In the genomic region with DNA sequence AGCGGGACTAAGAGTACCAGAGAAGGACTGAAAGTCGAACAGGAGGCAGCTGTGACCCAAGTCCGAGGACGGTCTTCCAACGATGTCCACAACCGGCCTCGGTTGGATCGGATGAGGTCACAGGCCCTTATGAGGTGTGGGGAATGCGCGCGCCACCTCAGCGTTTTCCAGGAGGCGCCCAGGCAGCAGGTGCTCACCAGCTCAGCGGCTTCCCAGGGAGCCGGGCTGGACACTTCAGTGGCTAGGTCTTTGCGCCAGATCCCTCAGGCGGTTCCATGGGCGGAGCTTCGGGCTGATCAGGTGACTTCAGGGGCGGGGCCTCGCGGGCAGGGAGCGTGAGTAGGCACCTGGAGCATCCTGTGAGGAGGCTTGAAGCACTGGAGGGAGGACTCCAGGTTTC, we compare ENCODE assay signal across 11 mouse cellular contexts. TPM values are rescaled to one million over a fixed set of nuclear protein-coding genes. Genes with fewer than 3 reads are reported as not detected.
DNase-seq lines count a peak whose midpoint lies in the region; ATAC-seq and TF ChIP-seq lines count a peak whose summit lies in the region.
"Had no signal": no experiment of that assay in that cellular context is flagged by ENCODE, and none has a peak within 500 bp of the region (broad histone marks: within the 10 kb centered on the region; RNA-seq: fewer than 3 reads in every experiment).

A gene (plus strand): TSS at position 160 of the 400 bp plus-strand sequence.

- ATAC-seq in heart, embryonic 15.5 days (replicated peaks; ENCODE audit: insufficient number of reproducible peaks, insufficient read depth, low FRiP score, low read depth): no peak
- no peak for ATAC-seq in embryonic facial prominence, embryonic 14.5 days (ENCODE audit: low read depth)
- ATAC-seq in intestine, postnatal 0 days: no peak

- no peak within 1 kb of the TSS for H3K4me3 ChIP-seq in heart, embryonic 15.5 days
- H3K4me3 ChIP-seq in embryonic facial prominence, embryonic 14.5 days (ENCODE audit: low read depth, low read length): no peak within 1 kb of the TSS
- no peak within 1 kb of the TSS for H3K4me3 ChIP-seq in intestine, postnatal 0 days (ENCODE audit: low read depth, low read length)

- WGBS in heart, embryonic 15.5 days: 23% methylated on average over 23 of the region's 23 CpGs
- WGBS in embryonic facial prominence, embryonic 14.5 days: 43% methylated on average over 23 of the region's 23 CpGs
- 22% methylated on average over 23 of the region's 23 CpGs for WGBS in intestine, postnatal 0 days

- no peak within 1 kb of the TSS for H3K27ac ChIP-seq in heart, embryonic 15.5 days
- no peak within 1 kb of the TSS for H3K27ac ChIP-seq in embryonic facial prominence, embryonic 14.5 days (replicated peaks; ENCODE audit: low read depth, low read length)
- H3K27ac ChIP-seq in intestine, postnatal 0 days (ENCODE audit: low read depth, low read length): no peak within 1 kb of the TSS

- no peak for DNase-seq in heart, postnatal 10 days
- DNase-seq in embryonic facial prominence, embryonic 14.5 days (ENCODE audit: low spot score): no peak
- peak; percentile 55 to 65 for DNase-seq in lung, postnatal 4 days
- DNase-seq in ovary, postnatal 14 days (ENCODE audit: low spot score): no peak
- no peak for DNase-seq in frontal cortex, postnatal 25 days (ENCODE audit: low spot score in 2 of 2)
- no peak for DNase-seq in thymus, postnatal 36 days

- H3K4me1 ChIP-seq in heart, embryonic 15.5 days (replicated peaks): no peaks in the 10 kb centered on the region; the same call in 1 of the 2 replicates
- 0 out of 2 replicates have a peak, but pooled peaks cover 3% of the 10 kb centered on the region for H3K4me1 ChIP-seq in embryonic facial prominence, embryonic 14.5 days (ENCODE audit: control insufficient read depth, insufficient read depth, low read length)
- no peaks in the 10 kb centered on the region for H3K4me1 ChIP-seq in intestine, postnatal 0 days (replicated peaks; ENCODE audit: control insufficient read depth, insufficient read depth, low read length)

- intact Hi-C loops in heart, postnatal 10 days (cut with DNase I): no loop called here

- H3K9ac ChIP-seq in heart, embryonic 15.5 days: no peak within 1 kb of the TSS
- no peak within 1 kb of the TSS for H3K9ac ChIP-seq in embryonic facial prominence, embryonic 14.5 days (ENCODE audit: low read depth, low read length)
- H3K9ac ChIP-seq in intestine, postnatal 0 days (ENCODE audit: low read depth, low read length): no peak within 1 kb of the TSS

- TF ChIP-seq CTCF in intestine, postnatal 0 days (IDR thresholded peaks at IDR 0.05; ENCODE audit: low read depth): no peak

- H3K36me3 ChIP-seq in heart, embryonic 15.5 days: no peaks in the 10 kb centered on the region
- no peaks in the 10 kb centered on the region for H3K36me3 ChIP-seq in embryonic facial prominence, embryonic 14.5 days (ENCODE audit: control insufficient read depth, insufficient read depth, low read length)
- no peaks in the 10 kb centered on the region for H3K36me3 ChIP-seq in intestine, postnatal 0 days (ENCODE audit: control insufficient read depth, insufficient read depth)

- peak within 1 kb of the TSS; percentile 36 for H3K4me2 ChIP-seq in heart, embryonic 15.5 days
- peak within 1 kb of the TSS; percentile 12; the same call in 1 of the 2 replicates for H3K4me2 ChIP-seq in embryonic facial prominence, embryonic 14.5 days (ENCODE audit: low read depth, low read length)
- H3K4me2 ChIP-seq in intestine, postnatal 0 days (replicated peaks; ENCODE audit: low read depth): peak within 1 kb of the TSS; percentile 44

- H3K9me3 ChIP-seq in heart, embryonic 15.5 days (replicated peaks): no peaks in the 10 kb centered on the region
- H3K9me3 ChIP-seq in embryonic facial prominence, embryonic 14.5 days (ENCODE audit: control insufficient read depth, low read length): no peaks in the 10 kb centered on the region
- no peaks in the 10 kb centered on the region for H3K9me3 ChIP-seq in intestine, postnatal 0 days (ENCODE audit: control insufficient read depth)

- H3K27me3 ChIP-seq in heart, embryonic 15.5 days: no peaks in the 10 kb centered on the region; the same call in 1 of the 2 replicates
- H3K27me3 ChIP-seq in embryonic facial prominence, embryonic 14.5 days (replicated peaks; ENCODE audit: control insufficient read depth, insufficient read depth, low read length): no peaks in the 10 kb centered on the region
- H3K27me3 ChIP-seq in intestine, postnatal 0 days (replicated peaks; ENCODE audit: control insufficient read depth, insufficient read depth, low read length): no peaks in the 10 kb centered on the region

RNA-seq across cellular contexts. Expression of the gene that starts here (rescaled TPM):
- polyA plus RNA-seq in heart, embryonic 15.5 days (2015; fragmentation: Nextera tagmentation; extraction: Ambion mirVana): 0.01 TPM in 2 replicates
- total RNA-seq in heart, postnatal 10 days (2021): under 1 TPM; 0.07 TPM
- polyA plus RNA-seq in embryonic facial prominence, embryonic 14.5 days (2014; fragmentation: Nextera tagmentation; extraction: Ambion mirVana): 0.01 TPM in 1 of 2 replicates, not detected in the other
- 0.01 TPM in 1 of 2 replicates, not detected in the other for polyA plus RNA-seq in intestine, postnatal 0 days (2015; fragmentation: Nextera tagmentation; extraction: Ambion mirVana)
- total RNA-seq: MEL had no signal
- polyA plus RNA-seq: gonadal fat pad, adult 2 months; spleen, adult 2 months had no signal

Comparison
In these comparisons a context has a peak if more than half of its experiments do, and no peak if none do; other contexts are left out.
1. DNase-seq: peak in lung, postnatal 4 days (2 of 2); none in heart, postnatal 10 days (0 of 2), embryonic facial prominence, embryonic 14.5 days (single experiment), ovary, postnatal 14 days (single experiment), frontal cortex, postnatal 25 days (0 of 2) and thymus, postnatal 36 days (0 of 2).
2. Peak in every context shown above with its lines, with median percentiles within 50 percentile points of each other: H3K4me2 ChIP-seq.